Mouse (Mus musculus) olfactory bulb, adult 2 months (tissue): ENCODE measurements at regions not wholly inside any gene's neighbourhood (a gene's known extent, or its start where the extent isn't known, plus 50 kb on each side); places are given as distances from the start of the nearest gene placed in this dataset.

Experiments
- CTCF ChIP-seq: fragments of 200-500 bp; IDR thresholded peaks from 2 replicates; pipeline ENCODE4 v1.5.1; 2012; ENCODE audit warnings: low read depth, mild to moderate bottlenecking, low read length, moderate library complexity; ENCODE audit not compliant: insufficient read depth
- POLR2A ChIP-seq: fragments of 200-500 bp; IDR thresholded peaks from 2 replicates; pipeline ENCODE4 v1.6.1; 2012; ENCODE audit warnings: mild to moderate bottlenecking, low read depth, low read length, moderate library complexity; ENCODE audit not compliant: insufficient read depth

GRCm38 (mm10) chr1:179887921-179888320 is 72.4 kb upstream of the Cdc42bpa start:
- TF ChIP-seq CTCF (no peak), POLR2A (no peak)
